Mouse (Mus musculus) retina, embryonic 14.5 days (tissue): ENCODE results near the gene Cacng5.
A peak's percentile ranks its signal among the peaks of the same experiment; 100 is the strongest.

Experiments used
- DNase-seq: peaks from one replicate; pipeline ENCODE4 v3.0.0-alpha.2; 2015; ENCODE audit warnings: low spot score

The Cacng5 gene

DNA sequence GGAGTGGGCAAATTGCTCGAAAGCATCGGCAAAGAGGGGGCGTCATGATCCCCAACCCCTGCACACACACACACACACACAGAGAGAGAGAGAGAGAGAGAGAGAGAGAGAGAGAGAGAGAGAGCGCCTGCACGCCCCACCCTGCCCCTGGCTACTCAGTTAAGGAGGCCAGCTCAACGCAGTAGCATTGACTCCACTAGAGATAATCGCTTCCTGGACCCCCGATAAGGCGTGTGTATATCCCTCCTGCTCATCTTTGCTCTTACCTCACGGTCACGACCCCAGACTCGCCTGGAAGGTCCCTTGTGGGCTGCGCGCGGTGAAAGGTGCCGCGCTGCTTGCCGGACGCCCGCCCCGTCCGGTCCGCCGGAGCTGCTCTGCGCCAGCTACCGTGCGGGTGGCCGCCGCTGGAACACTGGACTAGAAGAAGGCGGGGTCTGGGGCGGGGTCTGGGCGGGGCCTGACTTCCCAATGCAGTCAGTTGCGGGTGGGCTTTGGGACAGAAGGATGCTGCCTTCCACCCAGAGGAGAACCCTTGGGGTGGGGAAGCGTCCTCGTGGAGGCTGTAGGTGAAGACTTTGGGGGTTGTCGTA is at the start of gene Cacng5:
Gene Cacng5 (minus strand): TSS at position 422 of the 593 bp plus-strand sequence.
- DNase-seq = peak; percentile 73

- DNase-seq = no peak
Measured at GRCm38 (mm10) chr11:107957566-107958350, 42.9 kb upstream of the Cacng5 start.

DNA sequence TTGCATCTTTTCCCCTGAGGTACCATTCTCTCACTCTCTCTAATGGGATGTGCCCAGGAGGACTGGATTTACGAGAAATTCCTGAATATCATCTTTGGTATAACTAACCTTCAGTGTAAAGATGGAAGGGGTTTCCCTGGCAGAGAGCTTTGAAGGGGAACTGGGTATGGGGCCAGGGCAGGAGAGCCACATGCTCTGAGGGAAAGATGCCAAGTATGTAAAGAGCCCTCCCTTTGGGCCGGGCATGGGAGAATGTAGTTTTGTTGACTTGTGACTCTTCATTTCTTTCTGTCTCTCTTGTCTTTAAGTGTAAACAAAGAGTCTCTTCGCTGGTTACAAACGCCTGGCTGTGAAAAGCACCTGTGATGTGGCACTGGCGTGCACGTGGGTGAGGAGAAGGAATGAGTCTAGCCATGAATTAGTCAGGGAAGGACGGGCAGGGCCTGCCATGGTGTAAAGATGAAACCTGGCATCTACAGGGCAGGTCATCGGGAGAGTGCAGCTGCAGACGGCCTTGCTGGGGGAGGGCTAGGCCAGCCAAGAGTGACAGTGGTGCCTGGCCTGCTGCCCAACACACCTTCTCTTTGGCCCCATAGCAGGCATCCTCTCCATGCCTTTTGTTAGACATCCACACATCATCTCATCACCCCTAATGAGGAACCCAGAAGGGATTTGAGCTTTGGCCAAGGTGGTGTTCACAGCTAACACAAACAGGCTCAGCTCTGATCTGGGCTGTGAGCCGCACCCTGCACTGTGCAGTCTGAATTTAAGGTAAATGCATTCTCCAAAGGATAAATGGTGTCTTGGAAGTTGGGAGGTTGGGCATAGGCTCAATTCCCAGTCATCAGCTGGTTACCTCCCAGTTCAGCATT is 40.6 kb upstream of the Cacng5 start:
- DNase-seq = no peak

- DNase-seq = no peak
Measured at GRCm38 (mm10) chr11:107951431-107951830, 36.6 kb upstream of the Cacng5 start.

DNA sequence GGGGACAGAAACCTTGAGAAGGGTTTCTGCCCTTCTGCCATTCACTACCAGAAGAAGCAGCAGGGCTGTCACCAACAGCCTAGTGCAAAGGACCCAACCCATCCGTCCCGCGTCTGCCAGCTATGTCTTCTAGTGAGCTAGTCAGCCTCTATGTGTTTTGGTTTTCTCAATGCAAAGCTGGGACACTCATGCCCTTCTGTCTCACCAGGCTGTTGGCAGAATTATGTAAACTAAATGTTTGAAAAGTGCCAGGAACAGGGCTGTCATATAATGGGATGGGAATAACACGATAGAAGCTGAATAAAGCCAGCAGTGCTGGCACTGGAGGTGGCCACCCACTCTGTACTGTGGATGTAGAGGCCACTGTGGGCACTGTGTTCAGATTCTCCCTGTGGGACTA is 35.8 kb upstream of the Cacng5 start:
- DNase-seq = no peak

GRCm38 (mm10) chr11:107950211-107950610 is 35.4 kb upstream of the Cacng5 start:
- no peak for DNase-seq

DNA sequence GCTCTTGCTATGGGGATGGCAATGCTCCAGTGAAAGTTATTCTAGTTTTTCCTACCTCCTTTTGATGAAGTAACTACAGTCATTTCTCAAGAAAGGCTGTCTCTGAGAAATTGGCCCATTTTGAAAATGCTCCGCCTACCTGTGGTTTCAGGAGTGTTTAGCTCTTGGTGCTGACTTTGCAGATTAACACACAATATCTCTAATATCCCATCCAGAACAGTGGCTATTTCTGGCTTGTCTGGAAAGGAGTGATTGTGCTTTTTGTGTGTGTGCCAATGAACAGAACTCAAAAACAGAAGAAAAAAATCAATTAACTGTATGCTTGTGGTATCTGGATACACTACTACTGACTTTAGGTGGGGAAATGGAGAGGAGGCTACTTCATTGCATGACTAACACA is 33.1 kb upstream of the Cacng5 start:
- DNase-seq = no peak

GRCm38 (mm10) chr11:107946823-107947222 is 32.0 kb upstream of the Cacng5 start:
- no peak for DNase-seq

- DNase-seq = no peak
Measured at GRCm38 (mm10) chr11:107936929-107937328, 22.1 kb upstream of the Cacng5 start.

- DNase-seq = no peak
Measured at GRCm38 (mm10) chr11:107931721-107932120, 16.9 kb upstream of the Cacng5 start.

DNA sequence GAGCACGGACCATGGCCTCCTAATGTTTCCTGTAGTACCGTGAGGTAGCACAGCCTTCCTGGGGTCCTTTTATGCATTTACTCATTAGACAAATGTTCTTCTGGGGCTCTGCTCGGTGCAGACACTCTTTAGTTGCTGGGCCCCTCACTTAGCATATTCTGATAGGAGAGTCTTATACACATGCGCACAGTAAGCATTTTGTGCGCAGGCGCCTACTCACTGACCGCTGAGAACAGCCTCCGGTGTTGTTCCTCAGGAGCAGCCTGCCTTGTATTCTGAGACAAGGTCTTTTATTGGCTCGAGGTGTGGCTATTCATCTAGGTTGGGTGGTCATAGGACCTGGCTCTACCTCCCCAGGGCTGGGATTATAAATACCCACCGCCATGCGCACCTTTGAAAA is 16.4 kb upstream of the Cacng5 start:
- no peak for DNase-seq

GRCm38 (mm10) chr11:107929712-107930111 is 14.9 kb upstream of the Cacng5 start:
- no peak for DNase-seq

- peak; percentile 59 for DNase-seq
Measured at GRCm38 (mm10) chr11:107919852-107920508, 5.1 kb upstream of the Cacng5 start.

GRCm38 (mm10) chr11:107917721-107918235 is 2.9 kb upstream of the Cacng5 start:
- DNase-seq = peak; percentile 61

GRCm38 (mm10) chr11:107913317-107913716 is 1.5 kb downstream of the Cacng5 start:
- DNase-seq = peak; percentile 43

DNA sequence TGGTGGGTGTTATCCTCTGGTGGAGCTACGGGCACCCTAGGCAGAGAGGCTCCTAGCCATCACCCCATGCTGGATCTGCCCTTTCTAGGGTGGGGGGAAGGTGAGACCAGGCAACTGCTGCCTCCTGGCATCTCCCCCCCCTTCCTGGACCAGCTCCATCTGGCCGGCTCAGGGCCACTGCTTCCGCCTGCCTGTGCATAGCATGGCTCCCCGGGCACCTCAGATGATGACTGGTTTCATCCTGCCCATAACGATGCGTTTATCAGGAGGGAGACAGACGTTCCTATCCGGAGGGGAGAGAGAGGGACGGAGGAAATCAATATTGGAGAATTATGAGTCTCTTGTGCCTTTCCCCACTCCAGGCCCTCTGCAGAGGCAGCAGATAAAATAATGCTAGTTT is 9.5 kb downstream of the Cacng5 start:
- no peak for DNase-seq

GRCm38 (mm10) chr11:107903966-107904605 is 10.8 kb downstream of the Cacng5 start:
- no peak for DNase-seq

GRCm38 (mm10) chr11:107900470-107900869 is 14.4 kb downstream of the Cacng5 start:
- DNase-seq = no peak

- no peak for DNase-seq
Measured at GRCm38 (mm10) chr11:107898698-107899097, 16.2 kb downstream of the Cacng5 start.

DNA sequence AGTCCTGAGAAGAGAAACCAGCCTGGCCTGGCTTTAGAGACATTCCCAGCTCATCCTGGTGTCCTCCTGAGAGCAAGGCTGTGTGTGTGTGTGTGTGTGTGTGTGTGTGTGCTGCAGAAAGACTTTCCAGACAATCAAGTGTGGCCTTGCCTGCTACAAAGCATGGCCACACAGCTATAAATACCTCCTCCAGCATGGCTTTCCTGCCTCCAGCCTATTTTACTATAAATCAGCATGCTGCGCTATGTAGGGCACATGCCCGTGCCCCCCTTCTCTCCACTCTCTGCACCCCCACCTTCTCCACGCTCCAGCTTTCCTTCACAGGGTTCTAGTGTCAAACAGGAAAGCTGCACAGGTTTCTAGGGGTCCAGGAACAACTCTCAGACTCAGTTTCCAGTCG is 19.2 kb downstream of the Cacng5 start:
- DNase-seq = no peak

GRCm38 (mm10) chr11:107891377-107891776 is 23.5 kb downstream of the Cacng5 start:
- no peak for DNase-seq
